Mouse (Mus musculus) heart, adult 18-20 months (tissue): ENCODE data around the gene Gm48551. TPM values are rescaled to one million over a fixed set of nuclear protein-coding genes. Genes with fewer than 3 reads are reported as not detected.

Source experiments
- DNase-seq, 2 experiments: peaks; one replicate each; pipeline ENCODE4 v3.0.0; 2021 to 2022; ENCODE audit warnings: mixed read lengths in 1 of 2
- microRNA-seq, 2 experiments: library from miRNA; unstranded; fragments of <30 nt; microRNA quantifications; one replicate each; pipeline ENCODE4 v1.2.0; 2022
- total RNA-seq, 2 experiments: library from RNA; stranded (reverse); gene quantifications; 2 replicates each; pipeline ENCODE4 v1.2.3; 2021

Gene Gm48551
- total RNA-seq, 2 experiments from 2014 or later: 0.65 to 2.3 TPM

GRCm38 (mm10) chr10:81429605-81430061, 45.4 kb downstream of the Gm48551 start:
- peak; percentile 94 to 96 for DNase-seq

DNA sequence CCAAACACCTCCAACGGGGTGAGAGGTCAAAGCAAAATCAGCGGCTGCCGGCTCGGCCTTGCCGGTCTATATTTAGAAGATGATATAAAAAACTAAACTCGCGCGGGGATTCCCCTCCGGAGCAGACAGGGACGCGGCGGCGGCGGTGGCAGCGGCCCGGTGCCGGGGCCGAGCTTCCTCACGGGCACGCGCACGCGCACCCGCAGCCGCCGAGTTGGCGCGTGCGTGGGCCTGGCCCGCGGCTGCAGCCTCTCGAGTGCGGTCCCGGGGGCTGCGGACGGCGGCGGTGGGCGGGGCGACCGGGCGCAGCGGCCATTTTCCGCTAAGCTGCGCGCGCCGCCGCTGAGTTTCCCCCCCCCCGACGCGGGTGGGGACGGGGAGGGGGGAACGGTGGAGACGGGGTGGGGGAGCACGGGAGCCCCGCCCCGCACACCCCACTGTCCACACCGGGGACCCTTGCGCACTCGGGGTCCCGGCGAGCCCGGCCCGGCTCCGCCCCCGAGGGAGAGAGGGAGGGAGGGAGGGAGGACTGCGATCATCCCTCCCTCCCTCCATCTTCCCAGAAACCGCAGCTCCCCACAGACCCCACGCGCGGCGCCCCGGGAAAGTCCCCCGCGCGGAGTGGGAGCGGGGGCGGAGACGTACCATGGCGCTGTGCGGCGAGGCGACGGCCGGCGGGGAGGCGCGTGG, 46.0 kb downstream of the Gm48551 start:
- peak; percentile 86 to 92 for DNase-seq

DNA sequence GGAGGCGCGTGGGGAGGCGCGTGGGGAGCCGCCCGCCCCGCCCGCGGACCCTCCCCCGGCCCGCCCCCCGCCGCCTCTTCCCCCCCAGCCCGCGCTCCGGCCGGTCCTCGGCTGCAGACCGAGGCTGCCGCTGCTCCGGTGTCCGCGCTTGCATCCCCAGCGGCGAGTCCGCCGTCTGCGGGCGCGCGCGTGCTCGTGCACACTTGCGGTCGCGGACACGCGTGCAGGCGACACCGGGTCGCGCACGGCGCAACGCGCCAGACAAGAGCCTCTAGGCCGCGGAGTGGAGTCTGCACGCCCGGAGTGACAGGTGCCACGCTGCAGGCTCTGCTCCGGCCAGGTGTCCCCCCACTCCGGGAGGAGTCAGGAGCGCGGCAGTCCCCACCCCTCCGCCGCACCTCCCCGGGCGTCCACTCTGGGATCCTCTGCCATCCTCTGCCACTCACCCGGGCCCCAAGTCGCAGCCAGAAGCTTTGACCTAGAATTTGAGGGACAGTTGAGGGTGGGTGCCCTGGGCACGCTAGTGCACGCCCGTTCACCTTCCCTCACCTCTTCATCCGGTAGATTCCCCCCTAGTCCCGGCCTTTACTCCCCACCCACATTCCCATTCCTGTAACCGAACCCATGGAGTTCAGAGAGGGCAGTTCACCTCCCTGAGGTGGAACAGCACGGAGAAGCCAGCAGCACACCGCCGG, 46.7 kb downstream of the Gm48551 start:
- DNase-seq: peak; percentile 70 to 77

DNA sequence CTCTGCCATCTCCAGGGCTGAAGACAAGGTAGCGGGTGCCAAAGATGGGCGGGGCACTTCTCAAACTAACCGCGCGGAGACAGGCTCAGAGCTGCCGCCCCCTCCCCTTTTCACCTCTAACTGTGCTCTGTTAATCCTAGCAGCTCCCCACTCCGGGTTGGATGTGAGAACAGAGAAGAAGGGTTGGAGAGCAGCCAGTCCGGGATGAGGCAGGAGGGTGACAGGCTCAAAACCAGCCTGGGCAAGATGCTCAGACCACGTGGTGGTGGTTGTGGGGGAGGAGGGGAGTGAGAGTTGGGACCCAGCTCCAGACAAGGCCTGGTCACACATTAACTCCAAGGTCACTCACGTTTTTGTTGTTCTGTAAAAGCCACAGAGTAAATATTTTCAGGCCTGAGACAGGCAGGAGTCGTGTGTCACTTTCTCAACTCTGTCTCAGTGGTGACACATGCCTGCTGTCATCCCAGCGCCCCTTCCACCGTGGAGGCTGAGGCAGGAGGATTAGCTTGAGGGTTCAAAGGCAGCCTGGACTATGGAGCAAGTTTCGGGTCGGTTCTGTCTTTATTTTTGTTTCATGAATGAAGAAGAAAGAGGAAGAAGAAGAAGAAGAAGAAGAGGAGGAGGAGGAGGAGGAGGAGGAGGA, 47.4 kb downstream of the Gm48551 start:
- peak; percentile 39 for DNase-seq

DNA sequence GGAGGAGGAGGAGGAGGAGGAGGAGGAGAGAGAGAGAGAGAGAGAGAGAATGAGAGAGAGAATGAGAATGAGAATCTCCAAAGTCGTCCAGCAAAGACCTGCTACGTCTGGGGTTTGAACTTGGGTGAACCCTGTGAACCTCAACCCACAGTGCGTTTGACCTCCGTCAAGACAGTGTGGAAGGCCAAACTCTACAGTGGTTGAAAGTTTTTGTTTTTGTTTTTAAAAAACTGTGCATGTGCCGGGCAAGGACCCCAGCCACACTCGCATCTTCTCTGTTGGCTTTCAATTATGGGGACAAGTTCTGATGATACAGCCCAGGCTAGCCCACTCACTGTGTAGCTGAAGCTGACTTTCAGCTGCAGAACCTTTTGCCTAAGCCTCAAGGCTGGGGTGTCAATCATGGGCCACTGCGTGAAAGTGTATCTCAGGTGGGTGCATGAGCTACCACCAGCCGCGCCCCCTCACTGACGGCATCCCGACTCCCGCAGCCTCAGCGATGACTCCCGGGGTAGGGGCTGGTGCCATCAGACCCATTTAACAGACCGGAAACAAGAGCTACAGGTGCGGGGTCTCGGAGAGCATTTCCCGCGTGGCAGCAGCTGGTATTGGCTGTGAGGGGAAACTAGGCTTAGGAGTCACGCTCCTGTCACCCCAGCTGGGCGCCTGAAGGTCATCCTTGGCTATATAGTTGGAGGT, 48.1 kb downstream of the Gm48551 start:
- no peak for DNase-seq

DNA sequence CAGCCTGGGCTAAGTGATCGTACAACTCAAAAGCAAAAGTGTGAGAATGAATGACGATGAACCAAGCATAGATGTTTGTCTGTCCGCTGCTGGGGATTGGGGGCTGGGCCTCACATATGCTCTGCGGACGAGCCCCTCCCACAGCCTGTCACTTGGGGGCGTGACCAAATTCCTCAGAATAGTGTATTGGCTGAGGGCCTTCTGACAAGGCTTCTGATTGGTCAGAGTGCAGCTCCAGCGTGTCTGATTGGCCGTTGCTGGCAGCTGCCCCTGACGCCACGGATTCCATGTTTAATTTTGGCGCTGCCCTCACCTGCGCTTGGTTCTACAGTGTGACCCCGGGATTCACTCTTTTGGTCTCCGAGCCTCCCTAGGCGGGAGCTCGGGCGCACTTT, 48.6 kb downstream of the Gm48551 start:
- DNase-seq: peak; percentile 95 to 98

- peak; percentile 60 to 75 for DNase-seq
These were observed 49.4 kb downstream of the Gm48551 start for GRCm38 (mm10) chr10:81433541-81434289.

- DNase-seq: peak; percentile 27 to 28
These were observed 50.3 kb downstream of the Gm48551 start for GRCm38 (mm10) chr10:81434361-81435263.

DNA sequence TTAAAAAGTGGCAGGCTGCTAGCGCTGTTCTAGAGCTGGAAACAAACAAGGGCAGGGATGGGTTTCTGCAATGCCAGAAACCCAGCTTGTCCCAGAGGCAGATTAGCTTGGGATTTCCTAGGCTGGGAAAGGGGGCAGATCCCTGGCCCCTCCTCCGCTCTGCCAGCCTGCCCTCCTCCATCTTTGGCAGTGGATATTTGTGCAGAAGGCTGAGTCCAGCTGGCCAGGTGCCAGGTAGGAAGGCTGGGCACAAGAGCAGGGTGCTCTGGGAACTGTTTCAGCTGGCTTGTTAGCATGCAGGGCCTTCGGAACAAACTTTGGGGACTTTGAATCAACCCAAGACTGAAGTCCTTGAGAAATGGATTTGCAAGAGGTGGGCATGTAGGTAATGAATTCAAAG, 51.2 kb downstream of the Gm48551 start:
- peak; percentile 82 to 84 for DNase-seq

- DNase-seq: no peak
These were observed 56.8 kb downstream of the Gm48551 start for GRCm38 (mm10) chr10:81441019-81441418.

Small RNAs within 50 kb of the gene (microRNA-seq; reads per million reads assigned to microRNA genes)
- gene Mir1191b: 0 to 0.54 reads per million in 2 experiments
- 0 to 1.6 reads per million in 2 experiments for gene Mir6913

Other genes with a start within 250 kb of the Gm48551 start
- gene Zbtb7a, start 249.2 kb upstream of the Gm48551 start, total RNA-seq: 10 to 100 TPM; 33.8 to 34.9 TPM
- 10 to 100 TPM; 16.5 to 16.9 TPM for gene Pias4, start 216.5 kb upstream of the Gm48551 start, total RNA-seq
- 1,000 to 10,000 TPM; 1,062 to 1,185 TPM for gene Eef2, start 207.8 kb upstream of the Gm48551 start, total RNA-seq
- gene Dapk3, start 201.5 kb upstream of the Gm48551 start, total RNA-seq: 10 to 100 TPM; 29.9 to 34.5 TPM
- not detected for gene 4930442H23Rik, start 200.6 kb upstream of the Gm48551 start, total RNA-seq
- 1 to 10 TPM; 7.1 to 8.8 TPM for gene Nmrk2, start 182.4 kb upstream of the Gm48551 start, total RNA-seq
- gene Atcay, start 153.6 kb upstream of the Gm48551 start, total RNA-seq: not detected
- gene Zfr2, start 151.3 kb upstream of the Gm48551 start, total RNA-seq: 1 to 10 TPM; 2.3 to 2.5 TPM
- under 1 TPM; 0.42 to 0.87 TPM for gene Matk, start 131.5 kb upstream of the Gm48551 start, total RNA-seq
- gene Mrpl54, start 117.5 kb upstream of the Gm48551 start, total RNA-seq: 10 to 100 TPM; 85.7 to 89.6 TPM
- gene Apba3, start 117.5 kb upstream of the Gm48551 start, total RNA-seq: 100 to 1,000 TPM in 1 of 2 experiments, 10 to 100 TPM in 1; 85.9 to 110 TPM
- under 1 TPM in 1 of 2 experiments, not detected in 1; 0.87 TPM for gene Tjp3, start 92.9 kb upstream of the Gm48551 start, total RNA-seq
- gene Pip5k1c, start 91.5 kb upstream of the Gm48551 start, total RNA-seq: 10 to 100 TPM; 23.1 to 25.6 TPM
- gene Cactin, start 63.4 kb upstream of the Gm48551 start, total RNA-seq: 10 to 100 TPM; 14.6 to 15.8 TPM
- 1 to 10 TPM; 2.5 to 2.7 TPM for gene Tbxa2r, start 55.7 kb upstream of the Gm48551 start, total RNA-seq
- 1 to 10 TPM; 3.4 to 4.7 TPM for gene Gipc3, start 41.2 kb upstream of the Gm48551 start, total RNA-seq
- gene Hmg20b, start 34.0 kb upstream of the Gm48551 start, total RNA-seq: 10 to 100 TPM; 57.1 to 62.2 TPM
- gene Mfsd12, start 27.0 kb upstream of the Gm48551 start, total RNA-seq: 10 to 100 TPM; 11.0 to 12.7 TPM
- under 1 TPM; 0.45 to 0.51 TPM for gene 4930404N11Rik, start 18.6 kb upstream of the Gm48551 start, total RNA-seq
- gene Fzr1, start 6.0 kb upstream of the Gm48551 start, total RNA-seq: 10 to 100 TPM; 27.6 to 35.6 TPM
- 10 to 100 TPM; 49.9 to 59.6 TPM for gene Dohh, start within 50 bp of the Gm48551 start, total RNA-seq
- under 1 TPM in 1 of 2 experiments, not detected in 1; 0.51 TPM for gene Gm48552, start 4.5 kb downstream of the Gm48551 start, total RNA-seq
- gene Smim24, start 8.6 kb downstream of the Gm48551 start, total RNA-seq: 1 to 10 TPM; 1.9 to 2.2 TPM
- 10 to 100 TPM; 91.0 to 93.4 TPM for gene Nfic, start 71.2 kb downstream of the Gm48551 start, total RNA-seq
- under 1 TPM; 0.17 to 0.21 TPM for gene Celf5, start 98.2 kb downstream of the Gm48551 start, total RNA-seq
- gene Ncln, start 111.9 kb downstream of the Gm48551 start, total RNA-seq: 10 to 100 TPM; 61.9 to 64.3 TPM
- 1 to 10 TPM; 1.2 to 2.8 TPM for gene S1pr4, start 115.7 kb downstream of the Gm48551 start, total RNA-seq
- gene Gna15, start 139.8 kb downstream of the Gm48551 start, total RNA-seq: 1 to 10 TPM; 1.4 to 1.5 TPM
- 10 to 100 TPM; 47.8 to 49.8 TPM for gene Gna11, start 160.7 kb downstream of the Gm48551 start, total RNA-seq
- gene Aes, start 175.0 kb downstream of the Gm48551 start, total RNA-seq: 1,000 to 10,000 TPM; 1,011 to 1,083 TPM
- 1 to 10 TPM; 4.7 to 7.1 TPM for gene Tle2, start 190.1 kb downstream of the Gm48551 start, total RNA-seq
- gene Tle6, start 216.6 kb downstream of the Gm48551 start, total RNA-seq: 10 to 100 TPM in 1 of 2 experiments, 1 to 10 TPM in 1; 7.9 to 11.1 TPM
- gene BC025920, start 221.8 kb downstream of the Gm48551 start, total RNA-seq: 1 to 10 TPM; 2.6 TPM
- gene Sirt6, start 243.3 kb downstream of the Gm48551 start, total RNA-seq: 1 to 10 TPM; 5.6 to 6.3 TPM
- gene Ankrd24, start 244.1 kb downstream of the Gm48551 start, total RNA-seq: 10 to 100 TPM in 1 of 2 experiments, 1 to 10 TPM in 1; 7.5 to 10.3 TPM